Mouse (Mus musculus) kidney, postnatal 0 days (tissue): ENCODE results near the gene Ubxn1. TPM values are rescaled to one million over a fixed set of nuclear protein-coding genes. Genes with fewer than 3 reads are reported as not detected.
A peak's percentile ranks its signal among the peaks of the same experiment; 100 is the strongest.

Source experiments
- ATAC-seq: fragments of 200-750 bp; cut with Nextera tagmentation; replicated peaks from 2 replicates; pipeline ENCODE4 v1.8.0; 2017; ENCODE audit warnings: low read depth, moderate number of reproducible peaks, moderate TSS enrichment, moderate library complexity; ENCODE audit not compliant: low FRiP score
- DNase-seq: peaks from one replicate; pipeline ENCODE4 v3.0.0-alpha.2; 2016; ENCODE audit warnings: low spot score
- H3K27ac ChIP-seq: fragments of 300-500 bp; sonication (generic); 2 replicates; pipeline ENCODE4 v1.5.1; 2014; ENCODE audit warnings: mild to moderate bottlenecking
- H3K27me3 ChIP-seq: fragments of 300-500 bp; sonication (generic); 2 replicates; pipeline ENCODE4 v1.6.1; 2014; ENCODE audit warnings: low read length, mixed read lengths; ENCODE audit not compliant: insufficient read depth
- H3K36me3 ChIP-seq: fragments of 300-500 bp; sonication (generic); 2 replicates; pipeline ENCODE4 v1.6.1; 2014; ENCODE audit warnings: low read length, mixed read lengths; ENCODE audit not compliant: insufficient read depth
- H3K4me1 ChIP-seq: fragments of 300-500 bp; sonication (generic); replicated peaks from 2 replicates; pipeline ENCODE4 v1.6.1; 2014; ENCODE audit warnings: antibody characterized with exemption, low read length, mixed read lengths; ENCODE audit not compliant: insufficient read depth
- H3K4me2 ChIP-seq: fragments of 300-500 bp; sonication (generic); 2 replicates; pipeline ENCODE4 v1.6.1; 2014; ENCODE audit warnings: mild to moderate bottlenecking, low read length, moderate library complexity, mixed read lengths
- H3K4me3 ChIP-seq: fragments of 300-500 bp; sonication (generic); replicated peaks from 2 replicates; pipeline ENCODE4 v1.5.1; 2014; ENCODE audit warnings: low read depth, low read length
- H3K9ac ChIP-seq: fragments of 300-500 bp; sonication (generic); 2 replicates; pipeline ENCODE4 v1.6.1; 2014; ENCODE audit warnings: low read depth, low read length
- H3K9me3 ChIP-seq: fragments of 300-500 bp; sonication (generic); replicated peaks from 2 replicates; pipeline ENCODE4 v1.6.1; 2016; ENCODE audit warnings: low read length, inconsistent platforms, mixed read lengths
- CTCF ChIP-seq: IDR thresholded peaks from 2 replicates; pipeline ENCODE4 v1.5.1; 2016; ENCODE audit warnings: antibody characterized with exemption, low read depth, mild to moderate bottlenecking, moderate library complexity
- WGBS: fragments of 180-500 bp; shearing (Covaris S2); extraction: QIAGEN DNeasy Blood & Tissue Kit; methylation state at CpG from one replicate; pipeline ENCODE4 v1.1.7; 2014; 5-methylcytosine and 5-hydroxymethylcytosine counted together
- polyA plus RNA-seq: library from polyadenylated mRNA; unstranded; fragments of >200 nt; fragmentation: Nextera tagmentation; extraction: Ambion mirVana; gene quantifications from 2 replicates; pipeline ENCODE4 v1.2.1, GENCODE M21; 2015

Gene Ubxn1
- polyA plus RNA-seq, 1 experiment from 2014 or later, result 195 TPM

DNA sequence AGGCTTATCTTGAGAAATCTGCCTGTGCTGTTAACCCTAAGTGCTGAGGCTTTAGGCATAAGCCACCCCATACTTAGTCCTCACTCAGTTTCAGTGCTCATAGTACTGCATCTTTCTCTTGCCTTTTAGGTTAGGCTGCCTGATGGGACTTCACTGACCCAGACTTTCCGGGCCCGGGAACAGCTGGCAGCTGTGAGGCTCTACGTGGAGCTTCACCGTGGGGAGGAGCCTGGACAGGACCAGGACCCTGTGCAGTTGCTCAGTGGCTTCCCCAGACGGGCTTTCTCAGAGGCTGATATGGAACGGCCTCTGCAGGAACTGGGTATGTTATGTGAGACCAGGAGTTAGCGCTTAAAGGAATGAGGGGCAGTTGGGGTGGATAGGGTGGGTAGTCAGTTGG, 3.7 kb downstream of the Ubxn1 start:
- peaks cover 31% of the 10 kb centered on the region for H3K36me3 ChIP-seq
- no peak overlapping the region for H3K4me3 ChIP-seq
- H3K9ac ChIP-seq, result no peak overlapping the region
- ATAC-seq, result no peak
- no peak for DNase-seq
- WGBS, result 90% methylated on average over 7 of the region's 7 CpGs
- TF ChIP-seq CTCF, result no peak
- H3K4me1 ChIP-seq, result 0 out of 2 replicates have a peak, but pooled peaks cover 5% of the 10 kb centered on the region
- no peaks in the 10 kb centered on the region for H3K27me3 ChIP-seq
- no peaks in the 10 kb centered on the region for H3K9me3 ChIP-seq
- H3K4me2 ChIP-seq, result no peak overlapping the region
- H3K27ac ChIP-seq, result no peak overlapping the region

DNA sequence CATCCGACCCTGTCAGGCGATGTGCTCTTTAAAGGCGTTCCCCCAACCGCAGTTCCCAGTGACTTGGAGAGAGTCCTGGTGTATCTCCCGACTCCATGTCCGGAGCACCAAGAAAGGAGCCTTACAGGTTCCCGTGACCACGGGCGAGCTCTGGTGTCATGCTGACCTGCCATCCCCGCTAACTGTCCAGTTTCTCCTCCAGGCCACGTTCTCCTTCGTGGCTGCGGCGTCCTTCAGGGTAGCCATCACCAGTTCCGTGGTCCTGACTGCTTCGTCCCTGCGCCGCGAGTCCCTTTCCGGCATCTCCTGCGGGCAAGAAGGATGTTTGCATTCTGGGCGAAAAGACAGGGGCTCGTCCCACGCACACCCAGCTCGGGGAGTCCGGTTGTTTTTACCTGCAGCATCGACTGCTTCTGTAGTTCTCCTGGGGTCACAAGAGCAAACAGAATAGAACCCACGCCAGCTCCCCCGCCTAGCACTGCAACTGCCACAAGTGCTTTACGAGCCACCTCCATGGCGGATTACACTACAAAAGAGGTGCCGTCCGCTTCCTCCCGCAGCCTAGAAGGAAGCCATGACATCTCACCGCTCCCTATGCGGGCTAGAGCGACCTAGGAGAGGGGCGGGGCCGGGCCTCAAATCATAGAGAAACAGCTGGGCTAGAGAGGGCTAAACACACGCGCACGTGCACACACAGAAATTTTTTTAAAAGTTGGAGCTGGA, 9.2 kb downstream of the Ubxn1 start, which contains the start of gene Uqcc3:
Gene Uqcc3 (minus strand): TSS at position 613 of the 723 bp plus-strand sequence.
- peaks cover 10% of the 10 kb centered on the region for H3K36me3 ChIP-seq
- ATAC-seq (peak; percentile 96), DNase-seq (peak; percentile 97)
- H3K9me3 ChIP-seq, result no peaks in the 10 kb centered on the region
- no peaks in the 10 kb centered on the region for H3K27me3 ChIP-seq
- WGBS, result under 1% methylated on average over 42 of the region's 42 CpGs
- peak within 1 kb of the TSS; percentile 88 for H3K9ac ChIP-seq
- H3K4me3 ChIP-seq, result peak within 1 kb of the TSS; percentile 81
- TF ChIP-seq CTCF, result no peak
- H3K4me2 ChIP-seq, result peak within 1 kb of the TSS; percentile 78
- H3K27ac ChIP-seq, result peak within 1 kb of the TSS; percentile 87
- H3K4me1 ChIP-seq, result no peaks in the 10 kb centered on the region

DNA sequence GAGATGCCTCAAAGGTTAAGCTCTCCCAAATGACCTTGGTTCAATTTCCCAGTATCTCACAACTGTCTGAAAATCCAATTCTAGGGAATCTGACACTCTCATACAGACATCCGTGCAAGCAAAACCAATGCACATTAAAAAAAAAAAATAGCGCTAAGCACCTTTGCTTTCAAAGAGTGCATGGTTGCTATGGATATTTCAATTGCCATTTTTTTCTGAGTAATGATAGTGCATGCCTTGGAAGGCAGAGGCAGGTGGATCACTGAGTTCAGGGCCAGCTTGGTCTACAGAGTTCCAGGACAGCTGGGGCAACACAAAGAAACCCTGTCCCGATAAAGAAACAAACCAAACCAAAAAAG, 9.7 kb downstream of the Ubxn1 start:
- Histone ChIP-seq H3K27me3 (no peaks in the 10 kb centered on the region), H3K36me3 (peaks cover 10% of the 10 kb centered on the region), H3K4me2 (peak overlapping the region; percentile 78), H3K4me1 (no peaks in the 10 kb centered on the region), H3K9ac (peak overlapping the region; percentile 88; the same call in 1 of the 2 replicates), H3K4me3 (peak overlapping the region; percentile 81), H3K9me3 (no peaks in the 10 kb centered on the region), H3K27ac (no peak overlapping the region; the same call in 1 of the 2 replicates)
- WGBS, result 12% methylated on average over 3 of the region's 3 CpGs
- no peak for DNase-seq
- TF ChIP-seq CTCF, result no peak
- peak; percentile 23; the same call in 1 of the 2 replicates for ATAC-seq

DNA sequence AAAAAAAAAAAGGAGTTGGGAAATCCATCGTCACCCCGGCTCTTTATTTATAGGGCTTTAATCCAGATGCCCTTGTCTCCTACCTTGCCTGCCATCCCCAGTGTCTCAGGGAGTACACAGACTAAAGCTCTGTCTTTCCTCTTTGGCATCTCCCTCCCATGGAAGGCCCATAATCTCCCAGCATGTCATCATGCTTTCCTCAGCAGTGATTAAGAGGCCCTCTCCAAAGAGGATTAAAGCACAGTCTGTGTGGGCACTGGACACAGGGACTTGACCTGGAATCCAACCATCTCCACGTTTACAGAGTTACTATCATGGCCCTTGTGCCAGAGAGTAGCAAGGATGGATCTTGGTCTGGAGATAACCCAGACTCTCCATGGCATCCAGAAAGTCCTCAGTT, 12.3 kb downstream of the Ubxn1 start, which contains the start of the genes Lbhd1 and Gm49403:
Gene Lbhd1 (plus strand): TSS at position 117 of the 400 bp plus-strand sequence.
Gene Gm49403 (plus strand): TSS at position 315 of the 400 bp plus-strand sequence.
- Histone ChIP-seq H3K9ac (no peak within 1 kb of the TSS), H3K9me3 (no peaks in the 10 kb centered on the region), H3K27ac (no peak within 1 kb of the TSS), H3K4me3 (no peak within 1 kb of the TSS), H3K27me3 (no peaks in the 10 kb centered on the region), H3K4me2 (no peak within 1 kb of the TSS), H3K4me1 (0 out of 2 replicates have a peak, but pooled peaks cover 5% of the 10 kb centered on the region), H3K36me3 (no peaks in the 10 kb centered on the region)
- 78% methylated on average over 3 of the region's 3 CpGs for WGBS
- DNase-seq (no peak), ATAC-seq (no peak)
- no peak for TF ChIP-seq CTCF

DNA sequence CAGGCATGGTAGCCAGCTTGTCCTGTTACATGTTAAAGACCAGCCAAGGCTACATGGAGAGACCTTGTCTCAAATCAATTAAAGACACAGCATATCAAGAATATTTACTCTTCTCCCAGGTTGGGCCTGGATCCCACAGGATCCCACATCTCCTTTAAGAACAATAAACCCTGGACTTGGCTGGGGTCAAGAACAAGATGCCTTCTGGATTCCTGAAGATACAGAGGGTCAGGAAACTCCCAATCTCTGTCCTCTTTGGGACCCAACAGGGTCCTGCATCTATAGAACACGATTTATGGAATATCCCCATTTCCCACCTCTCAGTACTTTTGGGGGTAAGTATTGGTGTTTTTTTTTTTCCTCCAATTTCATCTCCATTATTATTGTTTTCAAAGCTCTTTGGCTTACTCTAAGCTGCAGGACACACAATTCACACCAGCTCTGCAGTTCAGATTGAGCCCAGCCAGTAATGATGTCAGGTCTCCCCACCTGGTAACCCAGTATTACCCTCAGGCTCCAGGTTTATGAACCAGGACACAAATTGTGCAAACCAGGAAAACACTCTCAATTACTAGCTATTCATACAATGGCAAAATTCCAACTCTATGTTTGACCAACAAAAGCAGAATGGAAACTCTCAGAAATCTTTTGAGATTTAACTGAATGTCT, 15.8 kb downstream of the Ubxn1 start:
- Histone ChIP-seq H3K4me2 (peak overlapping the region; percentile 72; the same call in 1 of the 2 replicates), H3K27me3 (no peaks in the 10 kb centered on the region), H3K9me3 (no peaks in the 10 kb centered on the region), H3K4me1 (0 out of 2 replicates have a peak, but pooled peaks cover 5% of the 10 kb centered on the region), H3K36me3 (no peaks in the 10 kb centered on the region), H3K4me3 (no peak overlapping the region), H3K9ac (no peak overlapping the region), H3K27ac (no peak overlapping the region)
- DNase-seq (peak; percentile 23), ATAC-seq (no peak)
- 48% methylated on average over 1 of the region's 1 CpGs for WGBS
- no peak for TF ChIP-seq CTCF
